Mouse (Mus musculus): ENCODE measurements around the gene Shisa5. TPM values are rescaled to one million over a fixed set of nuclear protein-coding genes. Genes with fewer than 3 reads are reported as not detected.

The Shisa5 gene
- polyA plus RNA-seq, 1 experiment from 2014 or later = 23.2 TPM

- Histone ChIP-seq H3K9ac (ENCODE audit: low read depth, low read length) (no peak overlapping the region), H3K4me3 (ENCODE audit: low read depth, low read length) (peak overlapping the region; percentile 59), H3K4me1 (ENCODE audit: control insufficient read depth, low read depth, low read length) (peaks cover 3% of the 10 kb centered on the region), H3K27ac (ENCODE audit: low read length) (peak overlapping the region; percentile 81), H3K36me3 (ENCODE audit: control insufficient read depth, insufficient read depth) (no peaks in the 10 kb centered on the region), H3K27me3 (ENCODE audit: control insufficient read depth, insufficient read depth, low read depth, low read length) (peaks cover 37% of the 10 kb centered on the region), H3K9me3 (replicated peaks; ENCODE audit: control insufficient read depth, low read length) (no peaks in the 10 kb centered on the region), H3K4me2 (ENCODE audit: low read depth, low read length) (peak overlapping the region; percentile 62)
- ATAC-seq (ENCODE audit: low read depth) = no peak
- WGBS (ENCODE audit: insufficient replicate concordance) = 50% methylated on average over 6 of the region's 6 CpGs
Observed at GRCm38 (mm10) chr9:109097291-109097690, 58.9 kb downstream of the Shisa5 start.

GRCm38 (mm10) chr9:109097831-109098230, 59.5 kb downstream of the Shisa5 start:
- no peak overlapping the region; the same call in 1 of the 2 replicates for H3K4me3 ChIP-seq (ENCODE audit: low read depth, low read length)
- H3K27ac ChIP-seq (ENCODE audit: low read length) = peak overlapping the region; percentile 81
- H3K4me1 ChIP-seq (ENCODE audit: control insufficient read depth, low read depth, low read length) = peaks cover 3% of the 10 kb centered on the region
- peak overlapping the region; percentile 18; the same call in 1 of the 2 replicates for H3K9ac ChIP-seq (ENCODE audit: low read depth, low read length)
- H3K27me3 ChIP-seq (ENCODE audit: control insufficient read depth, insufficient read depth, low read depth, low read length) = peaks cover 37% of the 10 kb centered on the region
- ATAC-seq (ENCODE audit: low read depth) = no peak
- WGBS (ENCODE audit: insufficient replicate concordance) = 47% methylated on average over 5 of the region's 5 CpGs
- peak overlapping the region; percentile 62; the same call in 1 of the 2 replicates for H3K4me2 ChIP-seq (ENCODE audit: low read depth, low read length)
- no peaks in the 10 kb centered on the region for H3K9me3 ChIP-seq (replicated peaks; ENCODE audit: control insufficient read depth, low read length)
- H3K36me3 ChIP-seq (ENCODE audit: control insufficient read depth, insufficient read depth) = no peaks in the 10 kb centered on the region

- no peak for ATAC-seq (ENCODE audit: low read depth)
- Histone ChIP-seq H3K4me1 (ENCODE audit: control insufficient read depth, low read depth, low read length) (peaks cover 3% of the 10 kb centered on the region), H3K4me3 (ENCODE audit: low read depth, low read length) (no peak overlapping the region), H3K9ac (ENCODE audit: low read depth, low read length) (no peak overlapping the region), H3K27ac (ENCODE audit: low read length) (peak overlapping the region; percentile 81), H3K27me3 (ENCODE audit: control insufficient read depth, insufficient read depth, low read depth, low read length) (peaks cover 37% of the 10 kb centered on the region), H3K36me3 (ENCODE audit: control insufficient read depth, insufficient read depth) (no peaks in the 10 kb centered on the region), H3K9me3 (replicated peaks; ENCODE audit: control insufficient read depth, low read length) (no peaks in the 10 kb centered on the region), H3K4me2 (ENCODE audit: low read depth, low read length) (no peak overlapping the region)
- 65% methylated on average over 8 of the region's 8 CpGs for WGBS (ENCODE audit: insufficient replicate concordance)
Observed at GRCm38 (mm10) chr9:109098366-109098765, 60.0 kb downstream of the Shisa5 start.

GRCm38 (mm10) chr9:109098969-109099368, 60.6 kb downstream of the Shisa5 start:
- 59% methylated on average over 6 of the region's 6 CpGs for WGBS (ENCODE audit: insufficient replicate concordance)
- H3K36me3 ChIP-seq (ENCODE audit: control insufficient read depth, insufficient read depth) = no peaks in the 10 kb centered on the region
- H3K9me3 ChIP-seq (replicated peaks; ENCODE audit: control insufficient read depth, low read length) = no peaks in the 10 kb centered on the region
- H3K4me1 ChIP-seq (ENCODE audit: control insufficient read depth, low read depth, low read length) = peaks cover 3% of the 10 kb centered on the region
- H3K4me3 ChIP-seq (ENCODE audit: low read depth, low read length) = no peak overlapping the region
- peaks cover 35% of the 10 kb centered on the region for H3K27me3 ChIP-seq (ENCODE audit: control insufficient read depth, insufficient read depth, low read depth, low read length)
- no peak overlapping the region for H3K27ac ChIP-seq (ENCODE audit: low read length)
- ATAC-seq (ENCODE audit: low read depth) = peak; percentile 52
- no peak overlapping the region for H3K9ac ChIP-seq (ENCODE audit: low read depth, low read length)
- no peak overlapping the region for H3K4me2 ChIP-seq (ENCODE audit: low read depth, low read length)

- H3K4me1 ChIP-seq (ENCODE audit: control insufficient read depth, low read depth, low read length) = peaks cover 3% of the 10 kb centered on the region
- no peak overlapping the region for H3K4me2 ChIP-seq (ENCODE audit: low read depth, low read length)
- no peaks in the 10 kb centered on the region for H3K36me3 ChIP-seq (ENCODE audit: control insufficient read depth, insufficient read depth)
- no peak overlapping the region for H3K27ac ChIP-seq (ENCODE audit: low read length)
- no peak overlapping the region for H3K4me3 ChIP-seq (ENCODE audit: low read depth, low read length)
- H3K9ac ChIP-seq (ENCODE audit: low read depth, low read length) = no peak overlapping the region
- H3K27me3 ChIP-seq (ENCODE audit: control insufficient read depth, insufficient read depth, low read depth, low read length) = peaks cover 20% of the 10 kb centered on the region
- no peaks in the 10 kb centered on the region for H3K9me3 ChIP-seq (replicated peaks; ENCODE audit: control insufficient read depth, low read length)
- ATAC-seq (ENCODE audit: low read depth) = no peak
- WGBS (ENCODE audit: insufficient replicate concordance) = 52% methylated on average over 20 of the region's 20 CpGs
Observed at GRCm38 (mm10) chr9:109100307-109100928, 62.1 kb downstream of the Shisa5 start.

- Histone ChIP-seq H3K4me3 (ENCODE audit: low read depth, low read length) (no peak overlapping the region), H3K4me2 (ENCODE audit: low read depth, low read length) (no peak overlapping the region), H3K9me3 (replicated peaks; ENCODE audit: control insufficient read depth, low read length) (no peaks in the 10 kb centered on the region), H3K36me3 (ENCODE audit: control insufficient read depth, insufficient read depth) (no peaks in the 10 kb centered on the region), H3K27me3 (ENCODE audit: control insufficient read depth, insufficient read depth, low read depth, low read length) (peaks cover 5% of the 10 kb centered on the region), H3K4me1 (ENCODE audit: control insufficient read depth, low read depth, low read length) (peaks cover 3% of the 10 kb centered on the region), H3K27ac (ENCODE audit: low read length) (no peak overlapping the region), H3K9ac (ENCODE audit: low read depth, low read length) (no peak overlapping the region)
- 72% methylated on average over 5 of the region's 5 CpGs for WGBS (ENCODE audit: insufficient replicate concordance)
- no peak for ATAC-seq (ENCODE audit: low read depth)
Observed at GRCm38 (mm10) chr9:109101933-109102445, 63.6 kb downstream of the Shisa5 start.

- H3K4me3 ChIP-seq (ENCODE audit: low read depth, low read length) = no peak overlapping the region
- H3K4me2 ChIP-seq (ENCODE audit: low read depth, low read length) = no peak overlapping the region
- no peaks in the 10 kb centered on the region for H3K36me3 ChIP-seq (ENCODE audit: control insufficient read depth, insufficient read depth)
- no peaks in the 10 kb centered on the region for H3K9me3 ChIP-seq (replicated peaks; ENCODE audit: control insufficient read depth, low read length)
- H3K27me3 ChIP-seq (ENCODE audit: control insufficient read depth, insufficient read depth, low read depth, low read length) = no peaks in the 10 kb centered on the region
- H3K9ac ChIP-seq (ENCODE audit: low read depth, low read length) = no peak overlapping the region
- peaks cover 3% of the 10 kb centered on the region for H3K4me1 ChIP-seq (ENCODE audit: control insufficient read depth, low read depth, low read length)
- WGBS (ENCODE audit: insufficient replicate concordance) = 49% methylated on average over 3 of the region's 3 CpGs
- ATAC-seq (ENCODE audit: low read depth) = no peak
- no peak overlapping the region for H3K27ac ChIP-seq (ENCODE audit: low read length)
Observed at GRCm38 (mm10) chr9:109102541-109102940, 64.2 kb downstream of the Shisa5 start.

- H3K36me3 ChIP-seq (ENCODE audit: control insufficient read depth, insufficient read depth) = no peaks in the 10 kb centered on the region
- WGBS (ENCODE audit: insufficient replicate concordance) = 55% methylated on average over 7 of the region's 7 CpGs
- no peak for ATAC-seq (ENCODE audit: low read depth)
- no peak overlapping the region for H3K4me2 ChIP-seq (ENCODE audit: low read depth, low read length)
- no peak overlapping the region for H3K9ac ChIP-seq (ENCODE audit: low read depth, low read length)
- H3K4me1 ChIP-seq (ENCODE audit: control insufficient read depth, low read depth, low read length) = no peaks in the 10 kb centered on the region; the same call in 1 of the 2 replicates
- H3K4me3 ChIP-seq (ENCODE audit: low read depth, low read length) = no peak overlapping the region
- H3K27me3 ChIP-seq (ENCODE audit: control insufficient read depth, insufficient read depth, low read depth, low read length) = no peaks in the 10 kb centered on the region
- H3K9me3 ChIP-seq (replicated peaks; ENCODE audit: control insufficient read depth, low read length) = no peaks in the 10 kb centered on the region
- H3K27ac ChIP-seq (ENCODE audit: low read length) = no peak overlapping the region
Observed at GRCm38 (mm10) chr9:109103250-109103649, 64.9 kb downstream of the Shisa5 start.

- no peak overlapping the region for H3K4me3 ChIP-seq (ENCODE audit: low read depth, low read length)
- ATAC-seq (ENCODE audit: low read depth) = no peak
- 79% methylated on average over 9 of the region's 9 CpGs for WGBS (ENCODE audit: insufficient replicate concordance)
- no peaks in the 10 kb centered on the region for H3K4me1 ChIP-seq (ENCODE audit: control insufficient read depth, low read depth, low read length)
- H3K4me2 ChIP-seq (ENCODE audit: low read depth, low read length) = no peak overlapping the region
- no peak overlapping the region for H3K9ac ChIP-seq (ENCODE audit: low read depth, low read length)
- H3K9me3 ChIP-seq (replicated peaks; ENCODE audit: control insufficient read depth, low read length) = no peaks in the 10 kb centered on the region
- H3K27me3 ChIP-seq (ENCODE audit: control insufficient read depth, insufficient read depth, low read depth, low read length) = no peaks in the 10 kb centered on the region
- H3K36me3 ChIP-seq (ENCODE audit: control insufficient read depth, insufficient read depth) = no peaks in the 10 kb centered on the region; the same call in 1 of the 2 replicates
- no peak overlapping the region for H3K27ac ChIP-seq (ENCODE audit: low read length)
Observed at GRCm38 (mm10) chr9:109104083-109104482, 65.7 kb downstream of the Shisa5 start.
